Mouse (Mus musculus) CH12.LX (cell line): ENCODE results near the gene Gimap9. TPM values are rescaled to one million over a fixed set of nuclear protein-coding genes. Genes with fewer than 3 reads are reported as not detected.
A peak's percentile ranks its signal among the peaks of the same experiment; 100 is the strongest.

Experiments used
- DNase-seq: peaks from one replicate; pipeline ENCODE4 v3.0.0-alpha.2; 2013; ENCODE audit errors: extremely low read depth
- H3K27ac ChIP-seq: 2 replicates; pipeline ENCODE4 v1.5.1; 2012; ENCODE audit warnings: low read depth, mild to moderate bottlenecking, control low read depth, moderate library complexity; ENCODE audit not compliant: insufficient read depth
- H3K27me3 ChIP-seq: replicated peaks from 2 replicates; pipeline ENCODE3; 2012; ENCODE audit warnings: inconsistent platforms
- H3K36me3 ChIP-seq, 2 experiments: replicated peaks in 1 of 2; 2 replicates each; pipeline versions ENCODE3 to v1.6.1; 2012; ENCODE audit warnings: inconsistent platforms in 1 of 2, low read length in 1 of 2, mild to moderate bottlenecking in 1 of 2, mixed read lengths in 1 of 2, moderate library complexity in 1 of 2; ENCODE audit not compliant: control insufficient read depth in 1 of 2, insufficient read depth in 1 of 2
- H3K4me1 ChIP-seq, 2 experiments: 2 replicates each; pipeline ENCODE4 v1.6.1; 2012; ENCODE audit warnings: inconsistent platforms in 1 of 2, moderate library complexity in 1 of 2; ENCODE audit not compliant: insufficient read depth in 2 of 2, control insufficient read depth in 1 of 2
- H3K4me2 ChIP-seq: 2 replicates; pipeline ENCODE4 v1.6.1; 2012; ENCODE audit warnings: low read depth, mild to moderate bottlenecking, control low read depth; ENCODE audit not compliant: poor library complexity, insufficient read depth, severe bottlenecking
- H3K4me3 ChIP-seq, 3 experiments: fragments of 150-350 bp in 1 of 3; sonication (generic) in 1 of 3; replicated peaks in 1 of 3; 2 replicates each; pipeline versions ENCODE3 to v1.5.1; 2011 to 2012; ENCODE audit warnings: low read depth in 2 of 3, low read length in 2 of 3, mild to moderate bottlenecking in 2 of 3, moderate library complexity in 2 of 3, control low read depth in 1 of 3, improper control_type of control experiment in 1 of 3, inconsistent platforms in 1 of 3, mixed read lengths in 1 of 3; ENCODE audit not compliant: poor library complexity in 1 of 3
- H3K79me2 ChIP-seq: replicated peaks from 2 replicates; pipeline ENCODE4 v1.6.1; 2012; ENCODE audit warnings: mild to moderate bottlenecking, moderate library complexity; ENCODE audit not compliant: control insufficient read depth, poor library complexity, insufficient read depth, severe bottlenecking; ENCODE audit errors: extremely low read depth
- H3K9ac ChIP-seq: 2 replicates; pipeline ENCODE4 v1.6.1; 2012; ENCODE audit warnings: low read depth, mild to moderate bottlenecking, control low read depth, moderate library complexity; ENCODE audit not compliant: insufficient read depth
- H3K9me3 ChIP-seq: replicated peaks from 2 replicates; pipeline ENCODE3; 2012; ENCODE audit warnings: low read length, inconsistent platforms, mixed read lengths
- BHLHE40 ChIP-seq: IDR thresholded peaks from 2 replicates; pipeline ENCODE4 v1.6.1; 2011; ENCODE audit warnings: mild to moderate bottlenecking, low read depth, low read length, improper control_type of control experiment
- CHD2 ChIP-seq: IDR thresholded peaks from 2 replicates; pipeline ENCODE4 v1.6.1; 2011; ENCODE audit warnings: low read length, improper control_type of control experiment
- E2F4 ChIP-seq: IDR thresholded peaks from 2 replicates; pipeline ENCODE4 v1.6.1; 2011; ENCODE audit warnings: low read depth, low read length, improper control_type of control experiment; ENCODE audit not compliant: insufficient replicate concordance
- EP300 ChIP-seq: IDR thresholded peaks from 2 replicates; pipeline ENCODE4 v1.6.1; 2011; ENCODE audit warnings: low read length, improper control_type of control experiment
- ETS1 ChIP-seq: conservative IDR thresholded peaks from 2 replicates; pipeline ENCODE4 v1.6.1; 2012; ENCODE audit warnings: low read depth, mild to moderate bottlenecking, inconsistent platforms, low read length, improper control_type of control experiment, moderate library complexity
- JUND ChIP-seq: conservative IDR thresholded peaks from 2 replicates; pipeline ENCODE4 v1.6.1; 2011; ENCODE audit warnings: low read depth, low read length, improper control_type of control experiment
- MAFK ChIP-seq: IDR thresholded peaks from 2 replicates; pipeline ENCODE4 v1.6.1; 2011; ENCODE audit warnings: low read length, improper control_type of control experiment; ENCODE audit not compliant: insufficient replicate concordance
- MAX ChIP-seq: IDR thresholded peaks from 2 replicates; pipeline ENCODE4 v1.6.1; 2011; ENCODE audit warnings: low read length, improper control_type of control experiment
- NELFE ChIP-seq: IDR thresholded peaks from 2 replicates; pipeline ENCODE4 v1.6.1; 2011; ENCODE audit warnings: low read depth, low read length, improper control_type of control experiment
- NRF1 ChIP-seq: IDR thresholded peaks from 2 replicates; pipeline ENCODE4 v1.6.1; 2014; ENCODE audit warnings: low read depth, mild to moderate bottlenecking, inconsistent platforms, low read length, improper control_type of control experiment, moderate library complexity
- POLR2A ChIP-seq: IDR thresholded peaks from 2 replicates; pipeline ENCODE4 v1.6.1; 2011; ENCODE audit warnings: low read depth, mild to moderate bottlenecking, improper control_type of control experiment, low read length
- POLR2AphosphoS2 ChIP-seq: IDR thresholded peaks from 2 replicates; pipeline ENCODE4 v1.6.1; 2011; ENCODE audit warnings: low read depth, low read length, improper control_type of control experiment
- TCF12 ChIP-seq: IDR thresholded peaks from 2 replicates; pipeline ENCODE4 v1.6.1; 2014; ENCODE audit warnings: low read depth, mild to moderate bottlenecking, inconsistent platforms, low read length, improper control_type of control experiment
- UBTF ChIP-seq: IDR thresholded peaks from 2 replicates; pipeline ENCODE4 v1.6.1; 2012; ENCODE audit warnings: low read depth, mild to moderate bottlenecking, inconsistent platforms, low read length, improper control_type of control experiment, moderate library complexity
- USF1 ChIP-seq: IDR thresholded peaks from 2 replicates; pipeline ENCODE4 v1.6.1; 2014; ENCODE audit warnings: low read depth, mild to moderate bottlenecking, inconsistent platforms, low read length, improper control_type of control experiment
- ZC3H11A ChIP-seq: IDR thresholded peaks from 2 replicates; pipeline ENCODE4 v1.6.1; 2012; ENCODE audit warnings: low read depth, mild to moderate bottlenecking, inconsistent platforms, low read length, improper control_type of control experiment
- ZKSCAN1 ChIP-seq: IDR thresholded peaks from 2 replicates; pipeline ENCODE4 v1.6.1; 2012; ENCODE audit warnings: low read depth, inconsistent platforms, low read length, improper control_type of control experiment, borderline replicate concordance
- ZMIZ1 ChIP-seq: IDR thresholded peaks from 2 replicates; pipeline ENCODE4 v1.6.1; 2012; ENCODE audit warnings: low read depth, mild to moderate bottlenecking, inconsistent platforms, low read length, improper control_type of control experiment
- ZNF384 ChIP-seq: IDR thresholded peaks from 2 replicates; pipeline ENCODE4 v1.6.1; 2012; ENCODE audit warnings: low read depth, low read length, improper control_type of control experiment, inconsistent platforms
- dilution Hi-C: fragments of 300-500 bp; cut with MboI; formaldehyde crosslinking; loops from 2 replicates; pipeline ENCODE4 v1.14.3; 2020; ENCODE audit warnings: low sequenced_read_pairs; ENCODE audit not compliant: extremely low pct_unique_long_range_greater_than_20kb, extremely low pct_ligation_motif_present
- in situ Hi-C: fragments of 300-500 bp; cut with MboI; formaldehyde crosslinking; loops from 3 replicates; pipeline ENCODE4 v1.14.3; 2019; ENCODE audit warnings: low sequenced_read_pairs, low pct_ligation_motif_present, low pct_unique_long_range_greater_than_20kb, mixed read lengths
- polyA plus RNA-seq: library from polyadenylated mRNA; unstranded; fragments of >175 nt; gene quantifications from 2 replicates; pipeline ENCODE4 v1.2.1, GENCODE M21; 2012; ENCODE audit warnings: low read depth; ENCODE audit not compliant: insufficient read length
- total RNA-seq, 2 experiments: library from RNA; depleted of rRNA; stranded (reverse); fragments of 300-350 nt in 1 of 2; fragments of >200 nt in 1 of 2; gene quantifications; 2 replicates each; pipeline ENCODE4 v1.2.3; 2012 to 2014

Gene Gimap9
- total and polyA plus RNA-seq, 3 experiments = 31.0 to 75.1 (median 46.1) TPM

DNA sequence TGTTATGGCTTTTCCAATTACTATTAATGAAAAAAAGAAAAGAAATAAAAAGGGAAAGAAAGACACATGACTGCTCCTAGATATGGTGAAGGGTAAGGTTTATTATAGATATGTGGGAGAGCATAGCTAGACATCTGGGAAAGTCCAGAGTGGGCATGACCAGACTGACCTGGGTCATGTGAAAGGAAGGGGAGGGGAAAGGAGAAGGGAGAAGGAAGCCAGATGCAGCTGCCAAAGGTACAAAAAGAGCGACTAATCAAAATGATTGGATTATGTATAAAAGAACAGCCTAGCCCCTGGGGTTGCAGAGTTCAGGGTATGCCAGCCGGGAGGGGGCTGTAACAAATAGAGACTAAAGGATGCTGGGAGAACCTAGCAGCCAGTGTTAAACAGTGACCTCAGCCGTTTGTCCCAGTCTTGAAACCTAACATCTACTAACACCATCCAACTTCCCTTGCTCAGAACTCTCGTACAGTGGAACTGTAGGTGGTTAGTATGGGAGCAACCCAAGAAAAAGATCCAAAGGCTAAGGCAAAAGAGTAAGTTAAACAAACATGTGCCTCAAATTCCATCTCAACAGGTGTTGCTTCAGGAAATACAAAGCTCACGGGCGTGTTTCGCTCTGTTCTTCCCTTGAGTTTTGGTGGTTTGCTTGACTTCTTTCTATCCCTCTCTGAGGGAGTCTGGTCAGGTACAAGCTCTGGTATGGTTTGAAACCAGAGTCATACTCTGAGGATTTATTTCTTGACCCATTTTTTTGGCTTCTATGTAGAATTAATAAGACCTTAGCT is 22.3 kb downstream of the Gimap9 start (continued):
- TF ChIP-seq ZMIZ1 (no peak), E2F4 (no peak), ETS1 (no peak; the same call in 1 of the 2 replicates), USF1 (peak; percentile 56), NRF1 (no peak), JUND (no peak), POLR2A (peak; percentile 41), NELFE (no peak), UBTF (no peak), ZC3H11A (no peak), ZNF384 (no peak), MAFK (no peak), CHD2 (no peak), BHLHE40 (peak; percentile 63; the same call in 1 of the 2 replicates), TCF12 (peak; percentile 49), MAX (peak; percentile 45), EP300 (peak; percentile 28; the same call in 1 of the 2 replicates), POLR2AphosphoS2 (no peak), ZKSCAN1 (no peak)

GRCm38 (mm10) chr6:48698888-48699287 is 23.0 kb downstream of the Gimap9 start:
- H3K36me3 ChIP-seq = peaks cover 23 to 52% of the 10 kb centered on the region in 2 experiments
- H3K9me3 ChIP-seq = peaks cover 25% of the 10 kb centered on the region
- in situ Hi-C loops (no loop called here), dilution Hi-C loops (no loop called here)
- no peaks in the 10 kb centered on the region for H3K27me3 ChIP-seq
- H3K79me2 ChIP-seq = peaks cover 11% of the 10 kb centered on the region
- peak overlapping the region; percentile 63; the same call in 1 of the 2 replicates for H3K4me2 ChIP-seq
- no peak for DNase-seq
- peak overlapping the region in 1 of 3 experiments; percentile 45 for H3K4me3 ChIP-seq
- H3K27ac ChIP-seq = peak overlapping the region; percentile 98
- no peak for TF ChIP-seq MAFK
- no peak for TF ChIP-seq ETS1
- peaks cover 31 to 70% of the 10 kb centered on the region in 2 experiments for H3K4me1 ChIP-seq
- H3K9ac ChIP-seq = peak overlapping the region; percentile 64
